Mouse (Mus musculus) MEL (cell line): ENCODE measurements around the gene Mpc1. TPM values are rescaled to one million over a fixed set of nuclear protein-coding genes. Genes with fewer than 3 reads are reported as not detected.
A peak's percentile ranks its signal among the peaks of the same experiment; 100 is the strongest.
"Not testable (repeated sequence)": the region's sequence is repeated elsewhere in the genome, so short reads cannot be mapped to it uniquely, and the experiment has no call there.

Experiments used
- DNase-seq: peaks from one replicate; pipeline ENCODE4 v3.0.0; 2011; ENCODE audit warnings: low read depth, low spot score
- H3K27ac ChIP-seq: 2 replicates; pipeline ENCODE4 v1.5.1; 2012; ENCODE audit warnings: low read depth, mild to moderate bottlenecking, control low read depth, low read length, moderate library complexity; ENCODE audit not compliant: control insufficient read depth
- H3K27me3 ChIP-seq, 2 experiments: fragments of 150-350 bp in 1 of 2; sonication (generic) in 1 of 2; 2 replicates each; pipeline ENCODE4 v1.6.1; 2012; ENCODE audit warnings: low read length in 2 of 2, mild to moderate bottlenecking in 2 of 2, improper control_type of control experiment in 1 of 2, moderate library complexity in 1 of 2; ENCODE audit not compliant: insufficient read depth in 2 of 2, control insufficient read depth in 1 of 2
- H3K36me3 ChIP-seq, 2 experiments: 2 replicates each; pipeline ENCODE4 v1.6.1; 2012 to 2014; ENCODE audit warnings: low read length in 2 of 2, improper control_type of control experiment in 1 of 2, inconsistent platforms in 1 of 2, mild to moderate bottlenecking in 1 of 2; ENCODE audit not compliant: insufficient read depth in 2 of 2, control insufficient read depth in 1 of 2
- H3K4me1 ChIP-seq, 2 experiments: fragments of 150-350 bp in 1 of 2; sonication (generic) in 1 of 2; 2 replicates each; pipeline ENCODE4 v1.6.1; 2012; ENCODE audit warnings: low read length in 2 of 2, improper control_type of control experiment in 1 of 2, mild to moderate bottlenecking in 1 of 2; ENCODE audit not compliant: insufficient read depth in 2 of 2, control insufficient read depth in 1 of 2
- H3K4me3 ChIP-seq, 2 experiments: fragments of 150-350 bp in 1 of 2; sonication (generic) in 1 of 2; 2 replicates each; pipeline ENCODE4 v1.5.1; 2012; ENCODE audit warnings: low read depth in 2 of 2, low read length in 2 of 2, mild to moderate bottlenecking in 2 of 2, moderate library complexity in 2 of 2, control low read depth in 1 of 2, improper control_type of control experiment in 1 of 2; ENCODE audit not compliant: control insufficient read depth in 1 of 2, insufficient read depth in 1 of 2
- H3K79me2 ChIP-seq: 2 replicates; pipeline ENCODE4 v1.6.1; 2012; ENCODE audit warnings: mild to moderate bottlenecking, low read length, moderate library complexity; ENCODE audit not compliant: control insufficient read depth, poor library complexity, insufficient read depth
- H3K9ac ChIP-seq: 2 replicates; pipeline ENCODE4 v1.6.1; 2012; ENCODE audit warnings: low read depth, mild to moderate bottlenecking, control low read depth, low read length, moderate library complexity; ENCODE audit not compliant: control insufficient read depth, poor library complexity, severe bottlenecking
- H3K9me3 ChIP-seq: fragments of 150-350 bp; sonication (generic); replicated peaks from 2 replicates; pipeline ENCODE4 v1.6.1; 2012; ENCODE audit warnings: mild to moderate bottlenecking, low read length, improper control_type of control experiment, moderate library complexity; ENCODE audit not compliant: insufficient read depth
- BHLHE40 ChIP-seq: IDR thresholded peaks from 2 replicates; pipeline ENCODE4 v1.6.1; 2012; ENCODE audit warnings: low read depth, mild to moderate bottlenecking, inconsistent platforms, low read length, improper control_type of control experiment, borderline replicate concordance
- CHD1 ChIP-seq: IDR thresholded peaks from 2 replicates; pipeline ENCODE4 v1.6.1; 2012; ENCODE audit warnings: low read depth, mild to moderate bottlenecking, inconsistent platforms, low read length, improper control_type of control experiment
- CHD2 ChIP-seq: IDR thresholded peaks from 2 replicates; pipeline ENCODE4 v1.6.1; 2011; ENCODE audit warnings: low read length, improper control_type of control experiment
- CTCF ChIP-seq, 3 experiments: IDR thresholded peaks in 2 of 3; conservative IDR thresholded peaks in 1 of 3; 2 replicates each; pipeline ENCODE4 v1.5.1; 2011 to 2012; ENCODE audit warnings: low read length in 3 of 3, low read depth in 2 of 3, mild to moderate bottlenecking in 2 of 3, improper control_type of control experiment in 1 of 3, inconsistent platforms in 1 of 3, mixed read lengths in 1 of 3, moderate library complexity in 1 of 3; ENCODE audit not compliant: control insufficient read depth in 1 of 3, insufficient read depth in 1 of 3, poor library complexity in 1 of 3, severe bottlenecking in 1 of 3
- E2F4 ChIP-seq: IDR thresholded peaks from 2 replicates; pipeline ENCODE4 v1.6.1; 2011; ENCODE audit warnings: low read depth, low read length, improper control_type of control experiment, borderline replicate concordance
- GABPA ChIP-seq: IDR thresholded peaks from 2 replicates; pipeline ENCODE4 v1.6.1; 2012; ENCODE audit warnings: low read depth, mild to moderate bottlenecking, inconsistent platforms, low read length, improper control_type of control experiment, moderate library complexity
- MAX ChIP-seq: IDR thresholded peaks from 2 replicates; pipeline ENCODE4 v1.6.1; 2011; ENCODE audit warnings: low read length, improper control_type of control experiment
- MAZ ChIP-seq: IDR thresholded peaks from 2 replicates; pipeline ENCODE4 v1.6.1; 2012; ENCODE audit warnings: low read depth, mild to moderate bottlenecking, inconsistent platforms, low read length, improper control_type of control experiment
- POLR2AphosphoS5 ChIP-seq: IDR thresholded peaks from 2 replicates; pipeline ENCODE4 v1.6.1; 2012; ENCODE audit warnings: low read depth, borderline replicate concordance, mild to moderate bottlenecking, inconsistent platforms, low read length, moderate library complexity, mixed read lengths
- RAD21 ChIP-seq: IDR thresholded peaks from 2 replicates; pipeline ENCODE4 v1.6.1; 2011; ENCODE audit warnings: mild to moderate bottlenecking, low read depth, low read length, improper control_type of control experiment
- SMC3 ChIP-seq: IDR thresholded peaks from 2 replicates; pipeline ENCODE4 v1.6.1; 2011; ENCODE audit warnings: low read depth, low read length, improper control_type of control experiment
- TCF12 ChIP-seq: IDR thresholded peaks from 2 replicates; pipeline ENCODE4 v1.6.1; 2014; ENCODE audit warnings: low read depth, mild to moderate bottlenecking, inconsistent platforms, low read length, improper control_type of control experiment, moderate library complexity
- UBTF ChIP-seq: IDR thresholded peaks from 2 replicates; pipeline ENCODE4 v1.6.1; 2012; ENCODE audit warnings: low read depth, mild to moderate bottlenecking, inconsistent platforms, low read length, improper control_type of control experiment, moderate library complexity, borderline replicate concordance; ENCODE audit not compliant: insufficient read depth
- USF1 ChIP-seq: IDR thresholded peaks from 2 replicates; pipeline ENCODE4 v1.6.1; 2014; ENCODE audit warnings: low read depth, mild to moderate bottlenecking, inconsistent platforms, low read length, improper control_type of control experiment, moderate library complexity
- USF2 ChIP-seq, 2 experiments: IDR thresholded peaks; 2 replicates each; pipeline ENCODE4 v1.6.1; 2011 to 2012; ENCODE audit warnings: improper control_type of control experiment in 2 of 2, low read length in 2 of 2, borderline replicate concordance in 1 of 2, inconsistent platforms in 1 of 2, low read depth in 1 of 2, mild to moderate bottlenecking in 1 of 2; ENCODE audit not compliant: insufficient read depth in 1 of 2
- ZC3H11A ChIP-seq: IDR thresholded peaks from 2 replicates; pipeline ENCODE4 v1.6.1; 2012; ENCODE audit warnings: low read depth, mild to moderate bottlenecking, inconsistent platforms, low read length, improper control_type of control experiment
- ZMIZ1 ChIP-seq: IDR thresholded peaks from 2 replicates; pipeline ENCODE4 v1.6.1; 2012; ENCODE audit warnings: low read depth, mild to moderate bottlenecking, inconsistent platforms, low read length, improper control_type of control experiment, moderate library complexity
- polyA plus RNA-seq, 2 experiments: library from polyadenylated mRNA; stranded (reverse) in 1 of 2; unstranded in 1 of 2; fragments of >175 nt in 1 of 2; fragments of >200 nt in 1 of 2; gene quantifications; 2 replicates each; pipeline versions ENCODE4 v1.2.1 to v1.2.4; 2012; ENCODE audit warnings: low replicate concordance in 2 of 2, low read depth in 1 of 2; ENCODE audit not compliant: insufficient read length in 2 of 2, insufficient read depth in 1 of 2, missing spikeins in 1 of 2
- total RNA-seq: library from RNA; depleted of rRNA; stranded (reverse); fragments of 300-350 nt; gene quantifications from 2 replicates; pipeline ENCODE4 v1.2.3, GENCODE M21; 2012

Mpc1 gene
- total and polyA plus RNA-seq, 3 experiments: 56.2 to 89.6 TPM; not detected in 1

- Histone ChIP-seq H3K27me3 (peaks cover 0 to 1% of the 10 kb centered on the region in 2 experiments; a peak in 3 of 4 replicates), H3K36me3 (no peaks in the 10 kb centered on the region), H3K27ac (no peak overlapping the region), H3K9ac (no peak overlapping the region), H3K79me2 (no peaks in the 10 kb centered on the region), H3K9me3 (no peaks in the 10 kb centered on the region), H3K4me1 (no peaks in the 10 kb centered on the region; a peak in 1 of 4 replicates), H3K4me3 (no peak overlapping the region)
- no peak for TF ChIP-seq POLR2AphosphoS5
- TF ChIP-seq SMC3: peak; percentile 52
- no peak for TF ChIP-seq UBTF
- peak; percentile 48 for TF ChIP-seq RAD21
- peak in 2 of 3 experiments; percentile 35 to 47; a peak in 3 of 6 replicates for TF ChIP-seq CTCF (IDR thresholded peaks at IDR 0.05 in 2 of 3, conservative IDR thresholded peaks at IDR 0.05 in 1 of 3; ENCODE audit: control insufficient read depth in 1 of 3, insufficient read depth in 1 of 3, low read depth in 2 of 3, low read length in 3 of 3, poor library complexity in 1 of 3, severe bottlenecking in 1 of 3)
- no peak for TF ChIP-seq USF1
- no peak for TF ChIP-seq ZC3H11A
- DNase-seq: no peak
Measured at GRCm38 (mm10) chr17:8256982-8257381, 25.7 kb upstream of the Mpc1 start.

GRCm38 (mm10) chr17:8264638-8265037 lies 18.1 kb upstream of the Mpc1 start:
- not testable (repeated sequence) for H3K9ac ChIP-seq
- TF ChIP-seq ZC3H11A: peak; percentile 83
- peak; percentile 81 for TF ChIP-seq SMC3
- peak; percentile 84 for TF ChIP-seq RAD21
- peak; percentile 60 to 84 (median 75) for TF ChIP-seq CTCF (IDR thresholded peaks at IDR 0.05 in 2 of 3, conservative IDR thresholded peaks at IDR 0.05 in 1 of 3; ENCODE audit: control insufficient read depth in 1 of 3, insufficient read depth in 1 of 3, low read depth in 2 of 3, low read length in 3 of 3, poor library complexity in 1 of 3, severe bottlenecking in 1 of 3)
- TF ChIP-seq, all 39 proteins: peak for 4; not testable (repeated sequence) for 35
- not testable (repeated sequence) for H3K36me3 ChIP-seq, H3K9me3 ChIP-seq, H3K27me3 ChIP-seq, H3K27ac ChIP-seq, H3K4me1 ChIP-seq, H3K4me3 ChIP-seq, H3K79me2 ChIP-seq
- DNase-seq: peak; percentile 77

- no peak overlapping the region for H3K27ac ChIP-seq
- no peak overlapping the region for H3K4me3 ChIP-seq
- H3K79me2 ChIP-seq: no peaks in the 10 kb centered on the region
- H3K4me1 ChIP-seq: no peaks in the 10 kb centered on the region
- DNase-seq: no peak
- peaks cover 1 to 10% of the 10 kb centered on the region in 2 experiments for H3K27me3 ChIP-seq
- H3K9ac ChIP-seq: no peak overlapping the region
- no peaks in the 10 kb centered on the region for H3K9me3 ChIP-seq
- TF ChIP-seq CHD2 (no peak), MAZ (no peak), RAD21 (no peak), ZMIZ1 (no peak), BHLHE40 (no peak), USF2 (IDR thresholded peaks at IDR 0.05; ENCODE audit: borderline replicate concordance in 1 of 2, insufficient read depth in 1 of 2, low read depth in 1 of 2, low read length in 2 of 2) (no peak), CHD1 (no peak), E2F4 (no peak), GABPA (no peak), TCF12 (no peak), CTCF (IDR thresholded peaks at IDR 0.05 in 2 of 3, conservative IDR thresholded peaks at IDR 0.05 in 1 of 3; ENCODE audit: control insufficient read depth in 1 of 3, insufficient read depth in 1 of 3, low read depth in 2 of 3, low read length in 3 of 3, poor library complexity in 1 of 3, severe bottlenecking in 1 of 3) (no peak), MAX (no peak), USF1 (no peak)
- no peaks in the 10 kb centered on the region for H3K36me3 ChIP-seq
Measured at GRCm38 (mm10) chr17:8272054-8272749, 10.5 kb upstream of the Mpc1 start.
